In the genomic region with DNA sequence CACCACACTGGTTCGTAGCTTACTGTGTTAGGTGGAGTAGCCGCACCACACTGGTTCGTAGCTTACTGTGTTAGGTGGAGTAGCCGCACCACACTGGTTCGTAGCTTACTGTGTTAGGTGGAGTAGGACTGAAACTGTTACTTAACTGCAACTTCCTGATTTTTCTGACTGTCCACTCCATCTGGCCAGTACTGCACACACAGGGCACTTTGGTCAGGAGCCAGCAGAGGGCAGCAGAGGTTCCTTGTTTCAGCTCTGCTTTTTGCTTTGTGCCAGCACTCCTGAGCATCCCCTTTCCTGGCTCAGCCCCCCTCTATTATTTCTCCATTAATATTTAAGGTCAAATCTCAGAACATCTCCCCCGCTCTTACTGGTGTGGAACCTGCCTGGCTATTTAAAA, we compare ENCODE assay signal across 8 mouse cellular contexts.
DNase-seq lines count a peak whose midpoint lies in the region; ATAC-seq lines count a peak whose summit lies in the region.

No protein-coding gene starts in this region.

- ATAC-seq in megakaryocyte, adult 5-6 weeks (ENCODE audit: poor library complexity, severe bottlenecking) = peak; percentile 99

- DNase-seq in MN1 (ENCODE audit: low spot score) = peak; percentile 41
- DNase-seq in cerebellum, adult 9-10 months = peak; percentile 91
- DNase-seq in frontal cortex, postnatal 14 days (ENCODE audit: low spot score in 2 of 2) = peak; percentile 40 to 79
- DNase-seq in hindlimb bud, embryonic 11.5 days (ENCODE audit: extremely low spot score, low read depth, low spot score) = peak; percentile 28
- peak; percentile 88 to 93 for DNase-seq in left cerebral cortex, adult 18-20 months (ENCODE audit: low spot score in 2 of 2)
- peak; percentile 84 to 88 for DNase-seq in right cerebral cortex, postnatal 10 days (ENCODE audit: low spot score in 2 of 2)
- peak; percentile 65 for DNase-seq in urinary bladder, postnatal 25 days (ENCODE audit: low spot score)

Comparison
In these comparisons a context has a peak if more than half of its experiments do, and no peak if none do; other contexts are left out.
1. Peak in every context shown above with its lines: DNase-seq and ATAC-seq.
2. DNase-seq: peak in every context shown above with its lines; median percentile 91 in cerebellum, adult 9-10 months; 90 in left cerebral cortex, adult 18-20 months; 86 in right cerebral cortex, postnatal 10 days; 65 in urinary bladder, postnatal 25 days; 60 in frontal cortex, postnatal 14 days; 41 in MN1; 28 in hindlimb bud, embryonic 11.5 days.